Mouse (Mus musculus) left cerebral cortex, adult 9 months (tissue): ENCODE results near the gene Emilin2.

Experiments
- DNase-seq, 2 experiments: peaks; one replicate each; pipeline ENCODE4 v3.0.0; 2022; ENCODE audit warnings: low spot score in 2 of 2

Emilin2 gene

GRCm38 (mm10) chr17:71206136-71206893 lies 105.5 kb downstream of the Emilin2 start:
- no peak for DNase-seq

GRCm38 (mm10) chr17:71204809-71205091 lies 107.0 kb downstream of the Emilin2 start:
- no peak for DNase-seq

DNA sequence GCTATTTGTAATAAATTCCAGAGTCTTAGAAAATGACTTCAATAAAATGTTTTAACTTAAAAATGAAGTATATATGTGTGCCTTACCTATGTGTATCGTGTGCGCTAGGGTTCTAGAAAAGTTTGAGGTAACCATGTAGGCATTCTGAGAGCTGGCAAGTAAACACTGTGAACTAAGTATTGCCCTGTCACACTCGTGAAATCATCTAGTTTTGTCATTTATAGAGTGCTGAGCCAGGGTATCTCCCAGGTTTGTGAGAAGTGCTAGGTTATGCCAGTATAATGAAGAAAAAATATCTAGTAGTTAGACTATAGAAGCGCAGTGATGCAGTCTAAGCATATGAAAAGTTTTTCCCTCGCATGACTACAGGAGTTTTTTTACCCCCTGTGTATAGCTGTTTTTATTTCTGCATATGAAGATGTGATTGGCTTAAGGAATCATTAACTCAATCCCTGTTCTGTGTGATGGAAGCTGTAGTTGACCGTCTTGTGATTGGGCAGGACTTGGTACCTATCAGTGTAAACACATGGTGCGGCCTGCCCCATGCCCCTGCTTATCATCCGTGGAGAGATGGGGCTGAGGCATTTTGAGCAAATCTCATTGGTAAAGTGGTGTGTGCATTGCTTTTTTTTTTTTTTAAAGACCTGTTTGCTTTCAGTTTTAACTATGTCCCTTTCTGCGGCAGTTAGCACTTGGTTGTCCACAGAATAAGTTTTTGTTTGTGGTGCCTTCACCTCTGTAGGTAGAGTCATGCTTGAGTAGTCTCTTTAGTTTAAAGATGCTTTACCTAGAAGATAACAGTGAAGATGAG lies 107.6 kb downstream of the Emilin2 start:
- no peak for DNase-seq
